Mouse (Mus musculus) cerebellum, postnatal 4 days (tissue): ENCODE measurements around the gene Pinlyp.

Source experiments
- DNase-seq, 2 experiments: peaks; one replicate each; pipeline ENCODE4 v3.0.0; 2022; ENCODE audit warnings: low spot score in 2 of 2, mixed read lengths in 1 of 2

Pinlyp gene

GRCm38 (mm10) chr7:24563191-24563836 lies 17.4 kb upstream of the Pinlyp start:
- DNase-seq = no peak

GRCm38 (mm10) chr7:24561450-24561849 lies 15.5 kb upstream of the Pinlyp start:
- DNase-seq = no peak

GRCm38 (mm10) chr7:24555786-24556185 lies 9.9 kb upstream of the Pinlyp start:
- no peak for DNase-seq

- no peak for DNase-seq
Measured at GRCm38 (mm10) chr7:24551985-24552759, 6.3 kb upstream of the Pinlyp start.

GRCm38 (mm10) chr7:24547534-24548036 lies 1.7 kb upstream of the Pinlyp start:
- DNase-seq = no peak

GRCm38 (mm10) chr7:24546634-24547389 lies 894 bp upstream of the Pinlyp start:
- DNase-seq = peak; percentile 98 to 99

- DNase-seq = no peak
Measured at GRCm38 (mm10) chr7:24544506-24544905, 1.4 kb downstream of the Pinlyp start.

GRCm38 (mm10) chr7:24539686-24540085 lies 6.2 kb downstream of the Pinlyp start:
- no peak for DNase-seq

GRCm38 (mm10) chr7:24538701-24539100 lies 7.2 kb downstream of the Pinlyp start:
- DNase-seq = no peak

GRCm38 (mm10) chr7:24538154-24538553 lies 7.8 kb downstream of the Pinlyp start:
- DNase-seq = no peak

GRCm38 (mm10) chr7:24537591-24537990 lies 8.3 kb downstream of the Pinlyp start:
- no peak for DNase-seq

GRCm38 (mm10) chr7:24537081-24537480 lies 8.8 kb downstream of the Pinlyp start:
- no peak for DNase-seq

- DNase-seq = no peak
Measured at GRCm38 (mm10) chr7:24534301-24534700, 11.6 kb downstream of the Pinlyp start.

- no peak for DNase-seq
Measured at GRCm38 (mm10) chr7:24533806-24534205, 12.1 kb downstream of the Pinlyp start.

- no peak for DNase-seq
Measured at GRCm38 (mm10) chr7:24533031-24533571, 12.8 kb downstream of the Pinlyp start.

GRCm38 (mm10) chr7:24531211-24531971 lies 14.5 kb downstream of the Pinlyp start:
- DNase-seq = peak; percentile 60 to 79

- DNase-seq = peak; percentile 95 to 96
Measured at GRCm38 (mm10) chr7:24530062-24530931, 15.6 kb downstream of the Pinlyp start, which contains the start of gene Irgq. Irgq (plus strand) TSS chr7:24530689.

- peak in 1 of 2 experiments; percentile 19 for DNase-seq
Measured at GRCm38 (mm10) chr7:24529580-24529979, 16.3 kb downstream of the Pinlyp start.

GRCm38 (mm10) chr7:24528861-24529260 lies 17.1 kb downstream of the Pinlyp start:
- DNase-seq = no peak
